Mouse (Mus musculus) midbrain, embryonic 10.5 days (tissue): Measurements from ENCODE around the gene Ets1. TPM values are rescaled to one million over a fixed set of nuclear protein-coding genes. Genes with fewer than 3 reads are reported as not detected.
A peak's percentile ranks its signal among the peaks of the same experiment; 100 is the strongest.

Experiments used
- DNase-seq: peaks from one replicate; pipeline ENCODE4 v3.0.0-alpha.2; 2017; ENCODE audit warnings: low spot score
- H3K27ac ChIP-seq: fragments of 300-500 bp; sonication (generic); replicated peaks from 2 replicates; pipeline ENCODE4 v1.5.1; 2016; ENCODE audit warnings: mild to moderate bottlenecking
- H3K27me3 ChIP-seq: fragments of 300-500 bp; sonication (generic); 2 replicates; pipeline ENCODE4 v1.6.1; 2016; ENCODE audit warnings: low read depth, mild to moderate bottlenecking; ENCODE audit not compliant: poor library complexity, severe bottlenecking
- H3K36me3 ChIP-seq: fragments of 300-500 bp; sonication (generic); 2 replicates; pipeline ENCODE4 v1.6.1; 2016; ENCODE audit warnings: mild to moderate bottlenecking, moderate library complexity
- H3K4me1 ChIP-seq: fragments of 300-500 bp; sonication (generic); 2 replicates; pipeline ENCODE4 v1.6.1; 2016
- H3K4me3 ChIP-seq: fragments of 300-500 bp; sonication (generic); 2 replicates; pipeline ENCODE4 v1.5.1; 2016; ENCODE audit warnings: mild to moderate bottlenecking, moderate library complexity
- H3K9me3 ChIP-seq: fragments of 300-500 bp; sonication (generic); replicated peaks from 2 replicates; pipeline ENCODE4 v1.6.1; 2016; ENCODE audit warnings: mild to moderate bottlenecking
- WGBS: fragments of 180-500 bp; shearing (Covaris S2); methylation state at CpG from one replicate; pipeline ENCODE4 v1.1.7; 2016; 5-methylcytosine and 5-hydroxymethylcytosine counted together
- polyA plus RNA-seq: library from polyadenylated mRNA; unstranded; fragments of >200 nt; fragmentation: Nextera tagmentation; extraction: Ambion mirVana; gene quantifications from 2 replicates; pipeline ENCODE4 v1.2.1, GENCODE M21; 2016

Gene Ets1
- polyA plus RNA-seq, 1 experiment from 2014 or later: 25.7 TPM

DNA sequence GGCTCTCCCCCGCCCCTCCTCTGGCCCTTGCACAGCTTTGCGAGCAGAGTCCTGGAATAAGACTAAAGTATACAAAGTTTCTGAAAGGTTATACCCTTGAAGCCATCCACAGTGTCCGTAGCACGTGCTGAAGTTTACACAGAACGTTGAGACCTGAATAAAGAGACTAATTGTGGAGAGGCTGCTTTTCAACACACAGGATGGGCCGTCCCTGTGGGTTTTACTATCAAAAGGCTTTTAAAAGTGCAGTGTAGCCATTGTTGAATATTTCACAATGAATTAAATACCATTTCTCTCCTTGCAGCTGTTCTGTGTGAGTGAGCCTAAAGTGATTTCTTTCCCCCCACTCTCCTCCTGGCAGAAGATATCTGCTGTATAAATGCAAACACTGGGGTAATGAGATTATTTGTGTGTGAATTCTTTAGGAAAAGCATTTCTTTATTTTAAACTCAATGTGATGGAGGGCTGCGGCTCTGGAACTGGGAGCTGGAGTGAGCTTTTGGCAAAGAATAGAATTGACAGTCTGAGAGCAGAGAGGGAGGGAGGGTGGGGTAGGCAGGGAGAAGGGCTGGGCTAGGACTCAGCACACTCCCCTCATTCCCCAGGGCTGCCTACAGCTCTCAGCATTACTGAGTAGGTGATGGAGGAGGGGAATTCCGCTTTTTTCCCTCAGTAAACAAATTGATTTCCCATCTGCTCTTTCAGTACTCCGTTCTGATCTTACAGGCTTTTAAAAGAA, 39.8 kb downstream of the Ets1 start:
- H3K27me3 ChIP-seq: peaks cover 99% of the 10 kb centered on the region
- DNase-seq: peak; percentile 38
- 5% methylated on average over 9 of the region's 9 CpGs for WGBS
- no peak overlapping the region; the same call in 1 of the 2 replicates for H3K27ac ChIP-seq
- H3K36me3 ChIP-seq: no peaks in the 10 kb centered on the region
- H3K9me3 ChIP-seq: no peaks in the 10 kb centered on the region
- H3K4me3 ChIP-seq: no peak overlapping the region
- peaks cover 49% of the 10 kb centered on the region for H3K4me1 ChIP-seq

DNA sequence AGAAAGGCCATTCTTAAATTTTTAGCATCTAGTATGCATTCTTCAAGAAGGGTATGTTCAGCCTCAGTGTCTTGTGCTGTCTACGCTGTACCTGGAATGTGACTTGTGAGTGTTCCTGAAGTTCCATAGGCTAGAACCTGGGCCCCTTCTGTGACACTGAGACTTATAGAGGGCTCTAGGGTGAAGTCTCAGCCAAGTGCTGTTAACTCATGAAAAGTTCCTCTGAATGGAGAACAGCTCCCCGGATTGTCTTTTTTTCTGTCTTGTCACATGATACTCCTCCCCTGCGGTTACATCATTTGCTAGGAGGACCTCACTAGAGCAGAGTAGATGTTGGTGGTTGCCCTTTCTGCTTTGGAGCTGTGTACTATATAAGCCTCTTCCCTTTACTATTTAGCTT, 40.5 kb downstream of the Ets1 start:
- H3K4me1 ChIP-seq: peaks cover 46% of the 10 kb centered on the region
- 7% methylated on average over 3 of the region's 3 CpGs for WGBS
- no peak overlapping the region for H3K4me3 ChIP-seq
- H3K9me3 ChIP-seq: no peaks in the 10 kb centered on the region
- H3K27me3 ChIP-seq: peaks cover 99% of the 10 kb centered on the region
- no peaks in the 10 kb centered on the region for H3K36me3 ChIP-seq
- no peak for DNase-seq
- H3K27ac ChIP-seq: no peak overlapping the region

GRCm38 (mm10) chr9:32677646-32678045, 41.6 kb downstream of the Ets1 start:
- no peaks in the 10 kb centered on the region for H3K36me3 ChIP-seq
- H3K4me3 ChIP-seq: no peak overlapping the region
- H3K27me3 ChIP-seq: peaks cover 99% of the 10 kb centered on the region
- 86% methylated on average over 6 of the region's 6 CpGs for WGBS
- no peak for DNase-seq
- H3K27ac ChIP-seq: no peak overlapping the region
- peaks cover 35% of the 10 kb centered on the region for H3K4me1 ChIP-seq
- H3K9me3 ChIP-seq: no peaks in the 10 kb centered on the region

DNA sequence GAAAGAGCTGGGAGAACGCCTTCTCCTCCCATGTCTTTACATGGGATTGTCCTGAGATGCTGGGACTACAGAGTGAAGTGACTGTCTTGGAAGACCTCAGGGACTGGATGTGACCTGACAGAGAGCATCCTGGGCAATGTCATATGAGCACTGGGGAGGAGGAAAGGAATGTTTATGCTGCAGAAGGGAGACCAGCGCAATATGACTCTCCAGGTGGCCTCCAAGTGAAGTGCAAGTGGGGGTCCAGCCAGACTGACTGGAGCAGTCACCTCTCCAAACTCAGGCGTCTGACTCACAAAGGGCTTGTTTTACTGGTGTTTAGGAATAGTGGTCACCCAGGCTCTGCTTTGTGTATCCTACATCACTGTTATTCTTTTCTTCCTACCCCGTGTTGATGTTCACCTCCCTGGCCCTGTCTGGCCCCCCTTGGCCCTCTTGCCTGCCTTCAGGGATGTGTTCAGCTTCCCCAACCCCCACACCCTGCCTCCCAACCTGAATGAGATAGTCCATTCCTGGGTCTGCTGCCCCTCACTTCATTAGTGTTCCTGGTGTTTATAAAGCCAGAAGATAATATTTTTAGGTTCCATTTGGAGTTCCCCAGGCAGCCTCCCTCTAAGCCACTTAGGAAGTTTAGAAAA, 42.2 kb downstream of the Ets1 start:
- Histone ChIP-seq H3K9me3 (no peaks in the 10 kb centered on the region), H3K27ac (no peak overlapping the region), H3K4me1 (peaks cover 29% of the 10 kb centered on the region), H3K36me3 (no peaks in the 10 kb centered on the region), H3K4me3 (no peak overlapping the region), H3K27me3 (peaks cover 99% of the 10 kb centered on the region)
- no peak for DNase-seq
- WGBS: 59% methylated on average over 4 of the region's 4 CpGs

DNA sequence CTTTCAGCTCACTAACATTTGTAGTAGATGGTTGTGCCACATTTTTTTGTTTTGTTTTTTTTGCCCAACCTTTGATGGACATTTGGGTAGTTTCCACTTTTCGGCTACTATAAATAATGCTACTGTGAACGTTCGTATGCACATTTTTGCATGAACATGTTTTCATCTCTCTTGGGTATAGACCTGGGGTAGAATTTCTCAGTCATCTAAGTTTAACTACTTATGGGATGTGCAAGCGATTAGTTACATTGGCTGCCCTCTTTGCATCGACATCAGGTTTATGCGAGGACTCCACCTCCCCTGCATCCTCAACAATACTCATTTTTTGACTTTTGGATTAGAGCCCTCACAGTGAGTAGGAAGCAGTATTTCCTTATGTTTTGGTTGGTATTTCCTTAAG, 43.5 kb downstream of the Ets1 start:
- Histone ChIP-seq H3K36me3 (no peaks in the 10 kb centered on the region), H3K27me3 (peaks cover 99% of the 10 kb centered on the region), H3K4me3 (no peak overlapping the region), H3K9me3 (no peaks in the 10 kb centered on the region), H3K27ac (no peak overlapping the region), H3K4me1 (peaks cover 28% of the 10 kb centered on the region)
- WGBS: 93% methylated on average over 6 of the region's 6 CpGs
- DNase-seq: no peak

DNA sequence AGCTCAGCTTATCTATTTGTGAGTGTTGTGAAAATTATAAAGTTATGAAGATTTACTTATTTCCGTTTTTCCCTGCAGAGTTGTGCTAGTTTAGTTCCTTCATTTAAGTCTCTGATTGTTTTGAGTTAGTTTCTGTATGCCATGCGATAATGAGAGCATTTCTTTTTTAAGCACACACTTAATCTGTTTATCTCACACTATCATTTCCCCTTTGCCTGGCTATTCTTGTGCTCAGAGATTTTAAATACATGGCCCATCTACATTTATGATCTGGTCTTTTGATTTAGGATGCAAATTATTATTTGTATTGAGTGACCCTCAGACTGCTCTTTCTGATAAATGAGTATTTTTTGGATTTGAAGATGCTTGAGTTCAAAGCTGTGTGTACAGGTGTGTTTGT, 44.2 kb downstream of the Ets1 start:
- 85% methylated on average over 2 of the region's 2 CpGs for WGBS
- Histone ChIP-seq H3K4me1 (peaks cover 30% of the 10 kb centered on the region), H3K27me3 (peaks cover 99% of the 10 kb centered on the region), H3K36me3 (no peaks in the 10 kb centered on the region), H3K27ac (no peak overlapping the region), H3K4me3 (no peak overlapping the region), H3K9me3 (no peaks in the 10 kb centered on the region)
- no peak for DNase-seq

DNA sequence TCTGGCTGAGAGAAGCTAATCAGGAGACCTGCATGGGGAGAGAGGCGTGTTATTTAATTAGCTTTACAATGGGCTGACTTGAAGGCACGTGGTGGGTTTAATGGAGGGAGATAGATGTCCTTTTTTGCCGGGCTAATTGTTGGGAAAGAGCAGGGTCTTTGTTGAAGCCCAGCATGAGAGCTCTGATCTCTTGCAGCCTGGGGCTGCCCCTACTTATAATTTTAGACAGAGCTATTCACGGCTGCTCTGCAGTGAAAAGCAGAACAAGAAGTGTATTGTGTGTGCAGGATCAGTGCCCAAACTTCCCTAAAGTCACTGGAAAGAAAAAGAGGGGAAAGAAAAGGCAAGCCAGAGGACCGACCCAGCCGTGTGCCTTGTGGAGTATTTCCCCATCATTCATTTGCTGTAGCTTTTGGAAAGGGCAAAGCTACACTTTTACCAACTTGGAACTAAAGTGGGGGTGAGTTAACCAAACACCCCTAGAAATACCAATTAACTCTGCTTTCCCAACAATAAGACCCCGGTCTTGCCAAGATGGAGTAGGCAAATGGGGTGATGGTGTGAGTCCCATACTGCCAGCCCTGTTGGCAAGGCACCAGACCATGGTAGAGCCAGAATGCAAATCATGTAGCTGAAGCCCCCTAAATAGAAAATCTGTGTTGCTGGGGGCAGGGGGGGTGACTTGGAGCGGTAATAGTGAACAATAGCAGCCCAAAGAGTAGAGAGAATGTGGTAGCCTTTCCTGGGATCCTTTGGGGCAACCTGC, 50.0 kb downstream of the Ets1 start:
- Histone ChIP-seq H3K36me3 (no peaks in the 10 kb centered on the region), H3K4me1 (peaks cover 23% of the 10 kb centered on the region), H3K27me3 (peaks cover 100% of the 10 kb centered on the region), H3K4me3 (no peak overlapping the region), H3K9me3 (no peaks in the 10 kb centered on the region), H3K27ac (no peak overlapping the region)
- WGBS: 21% methylated on average over 8 of the region's 8 CpGs
- DNase-seq: no peak

- Histone ChIP-seq H3K27ac (no peak overlapping the region), H3K4me3 (no peak overlapping the region), H3K9me3 (no peaks in the 10 kb centered on the region), H3K27me3 (peaks cover 100% of the 10 kb centered on the region), H3K36me3 (no peaks in the 10 kb centered on the region), H3K4me1 (peaks cover 29% of the 10 kb centered on the region)
- WGBS: 79% methylated on average over 2 of the region's 2 CpGs
- DNase-seq: no peak
Measured at GRCm38 (mm10) chr9:32688351-32688750, 52.3 kb downstream of the Ets1 start.

- no peaks in the 10 kb centered on the region for H3K36me3 ChIP-seq
Measured at GRCm38 (mm10) chr9:32691151-32691925, 55.3 kb downstream of the Ets1 start.

GRCm38 (mm10) chr9:32692944-32693343, 56.9 kb downstream of the Ets1 start:
- Histone ChIP-seq H3K4me3 (no peak overlapping the region), H3K27me3 (peaks cover 97% of the 10 kb centered on the region), H3K4me1 (peaks cover 25% of the 10 kb centered on the region), H3K36me3 (no peaks in the 10 kb centered on the region), H3K9me3 (no peaks in the 10 kb centered on the region), H3K27ac (no peak overlapping the region)
- DNase-seq: no peak
- 80% methylated on average over 2 of the region's 2 CpGs for WGBS

More at GRCm38 (mm10) chr9:32691151-32691925, 55.3 kb downstream of the Ets1 start:
- Histone ChIP-seq H3K4me3 (no peak overlapping the region), H3K27me3 (peaks cover 97% of the 10 kb centered on the region), H3K9me3 (no peaks in the 10 kb centered on the region), H3K27ac (no peak overlapping the region), H3K4me1 (peaks cover 23% of the 10 kb centered on the region)
- no peak for DNase-seq
- 78% methylated on average over 12 of the region's 12 CpGs for WGBS

- Histone ChIP-seq H3K36me3 (no peaks in the 10 kb centered on the region), H3K27ac (no peak overlapping the region), H3K4me1 (peaks cover 25% of the 10 kb centered on the region), H3K9me3 (no peaks in the 10 kb centered on the region), H3K4me3 (no peak overlapping the region), H3K27me3 (peaks cover 94% of the 10 kb centered on the region)
- WGBS: 84% methylated on average over 3 of the region's 3 CpGs
- no peak for DNase-seq
Measured at GRCm38 (mm10) chr9:32693411-32693810, 57.4 kb downstream of the Ets1 start.

DNA sequence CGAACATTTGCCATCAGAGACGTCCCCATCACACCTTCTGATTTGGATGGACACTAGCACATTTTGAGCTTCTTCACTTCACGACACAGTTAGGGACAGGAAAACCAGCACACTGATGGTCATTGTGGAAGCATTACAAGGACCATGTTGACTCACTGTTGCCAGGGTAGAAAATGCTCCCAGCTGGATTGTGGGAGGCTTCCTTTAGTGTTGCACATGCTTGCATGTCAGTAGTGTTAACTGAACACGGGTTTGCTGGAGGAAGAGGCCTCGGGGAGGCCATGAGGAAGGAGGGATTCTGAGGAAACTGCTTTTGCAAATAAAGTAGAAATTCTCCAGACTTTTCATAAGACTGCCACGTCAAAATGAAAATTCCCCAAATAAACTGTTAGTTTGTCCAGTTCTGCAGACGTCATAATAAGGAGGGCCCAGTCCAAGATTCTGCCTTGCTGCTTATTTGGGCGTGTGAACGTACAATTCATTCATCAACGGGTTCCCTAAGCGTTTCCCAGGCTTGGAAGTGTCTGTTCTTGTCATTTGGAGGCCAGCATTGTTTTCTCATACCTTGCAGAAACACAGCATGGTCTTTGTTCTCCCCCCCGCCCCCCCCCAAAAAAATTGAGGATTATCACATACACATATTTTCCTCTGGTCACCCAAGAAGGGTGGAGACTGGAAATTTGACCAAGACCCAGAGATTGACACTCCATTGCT, 58.2 kb downstream of the Ets1 start:
- peaks cover 25% of the 10 kb centered on the region for H3K4me1 ChIP-seq
- no peaks in the 10 kb centered on the region for H3K36me3 ChIP-seq
- 81% methylated on average over 12 of the region's 12 CpGs for WGBS
- DNase-seq: no peak
- peaks cover 94% of the 10 kb centered on the region for H3K27me3 ChIP-seq
- H3K4me3 ChIP-seq: no peak overlapping the region
- H3K9me3 ChIP-seq: no peaks in the 10 kb centered on the region
- no peak overlapping the region for H3K27ac ChIP-seq
